Mouse (Mus musculus) ES-Bruce4 (cell line): Measurements from ENCODE around the gene 9130213A22Rik.

Experiments used
- CTCF ChIP-seq: IDR thresholded peaks from one replicate; pipeline ENCODE4 v1.8.1; 2011; ENCODE audit warnings: low read depth, low read length
- EP300 ChIP-seq: IDR thresholded peaks from 2 replicates; pipeline ENCODE4 v1.6.1; 2011; ENCODE audit warnings: low read depth, low read length; ENCODE audit not compliant: insufficient read depth
- POLR2A ChIP-seq: IDR thresholded peaks from one replicate; pipeline ENCODE4 v1.8.1; 2011; ENCODE audit warnings: low read length; ENCODE audit not compliant: insufficient read depth

DNA sequence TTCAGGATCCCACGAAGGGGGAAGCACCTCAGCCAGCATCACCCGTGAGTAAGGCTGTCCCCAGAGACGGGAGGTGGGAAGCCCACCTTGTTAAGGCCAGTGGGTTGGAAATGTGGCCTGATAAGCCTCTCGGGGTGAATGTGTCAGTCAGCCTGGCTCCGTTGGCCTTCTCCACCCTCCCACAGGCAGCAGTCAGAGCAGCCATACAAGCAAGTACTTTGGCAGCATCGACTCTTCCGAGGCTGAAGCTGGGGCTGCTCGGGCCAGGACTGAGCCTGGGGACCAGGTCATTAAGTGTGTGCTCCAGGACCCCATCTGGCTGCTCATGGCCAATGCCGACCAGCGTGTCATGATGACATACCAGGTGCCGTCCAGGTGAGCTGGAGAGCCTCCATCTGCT is 14.7 kb downstream of the 9130213A22Rik start:
- TF ChIP-seq CTCF (no peak), EP300 (no peak), POLR2A (no peak)
